Mouse (Mus musculus): Measurements from ENCODE around the gene Lyar.

DNA sequence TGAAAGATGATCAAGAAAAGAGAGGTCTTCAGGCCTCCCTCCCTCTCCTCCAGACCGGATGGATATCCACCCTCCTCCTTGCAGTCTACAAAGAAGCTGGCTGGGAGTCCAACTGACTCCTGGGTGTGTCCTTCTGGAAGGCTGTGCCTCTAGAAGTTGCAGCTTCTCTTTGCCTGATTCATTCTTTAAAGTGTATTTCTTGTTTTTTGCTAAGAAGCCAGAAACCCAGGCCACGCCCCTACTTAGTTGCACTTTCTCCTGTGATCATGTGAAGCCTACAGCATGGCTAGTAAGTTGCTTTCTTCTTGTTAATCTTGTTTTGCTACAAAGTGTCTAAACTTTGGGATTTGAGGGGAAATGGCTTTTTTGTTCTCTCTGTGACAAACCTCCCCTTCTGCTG, 33.3 kb upstream of the Lyar start:
- TF ChIP-seq GATA1 (IDR thresholded peaks at IDR 0.05; ENCODE audit: low read length): no peak
- TF ChIP-seq TAL1 (IDR thresholded peaks at IDR 0.05; ENCODE audit: low read length): no peak
